Mouse (Mus musculus) lung, postnatal 0 days (tissue): ENCODE results near the gene Fnip1. TPM values are rescaled to one million over a fixed set of nuclear protein-coding genes. Genes with fewer than 3 reads are reported as not detected.
"Not testable (repeated sequence)": the region's sequence is repeated elsewhere in the genome, so short reads cannot be mapped to it uniquely, and the experiment has no call there.

ENCODE experiments used
- ATAC-seq: fragments of 200-750 bp; cut with Nextera tagmentation; 2 replicates; pipeline ENCODE4 v1.8.0; 2017; ENCODE audit warnings: moderate library complexity
- DNase-seq: peaks from one replicate; pipeline ENCODE4 v3.0.0-alpha.2; 2016; ENCODE audit warnings: low spot score
- H3K27ac ChIP-seq: fragments of 300-500 bp; sonication (generic); 2 replicates; pipeline ENCODE4 v1.5.1; 2014; ENCODE audit warnings: antibody characterized with exemption, mild to moderate bottlenecking, low read length, mixed read lengths
- H3K27me3 ChIP-seq: fragments of 300-500 bp; sonication (generic); replicated peaks from 2 replicates; pipeline ENCODE4 v1.6.1; 2014; ENCODE audit warnings: low read length, mixed read lengths; ENCODE audit not compliant: insufficient read depth
- H3K36me3 ChIP-seq: fragments of 300-500 bp; sonication (generic); 2 replicates; pipeline ENCODE4 v1.6.1; 2014; ENCODE audit warnings: low read length, mixed read lengths; ENCODE audit not compliant: insufficient read depth
- H3K4me1 ChIP-seq: fragments of 300-500 bp; sonication (generic); 2 replicates; pipeline ENCODE4 v1.6.1; 2014; ENCODE audit warnings: antibody characterized with exemption, low read depth, low read length, mixed read lengths; ENCODE audit not compliant: insufficient read depth
- H3K4me2 ChIP-seq: fragments of 300-500 bp; sonication (generic); replicated peaks from 2 replicates; pipeline ENCODE4 v1.6.1; 2014; ENCODE audit warnings: low read depth, mild to moderate bottlenecking, low read length, moderate library complexity, mixed read lengths
- H3K4me3 ChIP-seq: fragments of 300-500 bp; sonication (generic); 2 replicates; pipeline ENCODE4 v1.5.1; 2014; ENCODE audit warnings: low read depth, low read length
- H3K9ac ChIP-seq: fragments of 300-500 bp; sonication (generic); replicated peaks from 2 replicates; pipeline ENCODE4 v1.6.1; 2014; ENCODE audit warnings: low read depth, mild to moderate bottlenecking
- H3K9me3 ChIP-seq: fragments of 300-500 bp; sonication (generic); 2 replicates; pipeline ENCODE4 v1.6.1; 2016; ENCODE audit warnings: low read length, mixed read lengths
- CTCF ChIP-seq: IDR thresholded peaks from 2 replicates; pipeline ENCODE4 v1.5.1; 2016; ENCODE audit warnings: antibody characterized with exemption, mild to moderate bottlenecking
- EP300 ChIP-seq: IDR thresholded peaks from 2 replicates; pipeline ENCODE4 v1.6.1; 2016; ENCODE audit warnings: antibody characterized with exemption, mild to moderate bottlenecking, control low read depth
- WGBS: fragments of 180-500 bp; shearing (Covaris S2); extraction: QIAGEN DNeasy Blood & Tissue Kit; methylation state at CpG from one replicate; pipeline ENCODE4 v1.1.7; 2014; 5-methylcytosine and 5-hydroxymethylcytosine counted together
- polyA plus RNA-seq: library from polyadenylated mRNA; unstranded; fragments of >200 nt; fragmentation: Nextera tagmentation; extraction: Ambion mirVana; gene quantifications from 2 replicates; pipeline ENCODE4 v1.2.1, GENCODE M21; 2015

Fnip1 gene
- polyA plus RNA-seq, 1 experiment from 2014 or later: 8.2 TPM

DNA sequence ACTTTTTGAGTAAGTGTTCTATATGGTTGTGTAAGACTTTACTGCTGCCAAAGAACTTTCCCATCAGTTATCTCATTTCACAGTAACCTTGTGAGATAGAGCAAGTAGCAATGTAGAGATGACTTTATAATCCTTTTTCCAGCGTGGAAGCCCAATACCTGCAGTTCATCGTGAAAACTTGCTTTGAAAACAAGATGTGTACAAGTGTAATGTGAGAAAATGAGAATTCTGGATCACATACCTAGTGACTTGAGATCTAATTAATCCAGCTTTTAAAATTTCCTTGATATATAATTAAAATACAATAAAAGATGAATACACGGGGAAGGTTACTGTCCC is 1.7 kb downstream of the Fnip1 start:
- peak; percentile 52 for DNase-seq
- H3K4me1 ChIP-seq: 0 out of 2 replicates have a peak, but pooled peaks cover 3% of the 10 kb centered on the region
- 0 out of 2 replicates have a peak overlapping the region, but pooled peaks have one; percentile 4 for H3K9ac ChIP-seq
- TF ChIP-seq CTCF: no peak
- no peak for TF ChIP-seq EP300
- H3K27me3 ChIP-seq: no peaks in the 10 kb centered on the region
- H3K36me3 ChIP-seq: no peaks in the 10 kb centered on the region
- peak overlapping the region; percentile 83 for H3K4me3 ChIP-seq
- 55% methylated on average over 3 of the region's 3 CpGs for WGBS
- ATAC-seq: no peak
- H3K27ac ChIP-seq: no peak overlapping the region
- peak overlapping the region; percentile 65 for H3K4me2 ChIP-seq
- no peaks in the 10 kb centered on the region for H3K9me3 ChIP-seq

DNA sequence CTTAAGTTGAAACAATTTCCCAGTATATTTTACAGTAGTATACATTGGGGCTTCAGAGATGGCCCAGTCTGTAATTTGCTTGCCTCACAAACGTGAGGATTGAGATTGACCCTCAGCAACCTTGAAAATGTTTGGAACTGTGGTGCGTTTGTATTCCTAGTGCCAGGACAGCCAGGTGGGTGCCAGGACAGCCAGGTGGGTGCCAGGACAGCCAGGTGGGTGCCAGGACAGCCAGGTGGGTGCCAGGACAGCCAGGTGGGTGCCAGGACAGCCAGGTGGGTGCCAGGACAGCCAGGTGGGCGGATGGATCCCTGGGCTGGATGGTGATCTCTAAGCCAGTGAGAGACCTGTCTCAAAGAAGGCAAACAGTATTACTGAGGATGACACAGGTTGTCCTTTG is 12.8 kb downstream of the Fnip1 start:
- not testable (repeated sequence) for H3K27ac ChIP-seq, H3K36me3 ChIP-seq, H3K4me3 ChIP-seq, H3K4me2 ChIP-seq, ATAC-seq, DNase-seq, H3K9me3 ChIP-seq, H3K27me3 ChIP-seq, H3K4me1 ChIP-seq, H3K9ac ChIP-seq
- 91% methylated on average over 3 of the region's 3 CpGs for WGBS

DNA sequence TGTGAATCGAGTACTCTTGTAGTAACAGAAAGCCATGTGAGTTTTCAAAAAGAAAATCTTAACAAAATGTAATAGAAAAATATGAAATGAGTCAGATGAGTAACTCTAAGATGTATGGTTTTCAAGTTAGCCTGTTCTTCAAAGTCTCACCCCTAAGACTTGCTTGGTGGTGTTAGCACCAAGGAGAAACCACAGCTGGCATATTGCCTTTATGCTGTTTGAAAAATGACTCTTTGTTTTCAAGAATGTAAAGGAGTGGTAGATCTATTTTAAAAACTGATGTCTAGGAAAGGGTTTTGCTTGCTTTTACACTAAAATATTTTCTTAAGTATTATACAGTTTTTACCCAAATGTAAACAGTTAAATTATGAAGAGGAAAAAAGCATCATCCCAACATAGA is 16.5 kb downstream of the Fnip1 start:
- DNase-seq (no peak), ATAC-seq (no peak)
- TF ChIP-seq EP300: no peak
- TF ChIP-seq CTCF: no peak
- H3K27me3 ChIP-seq: no peaks in the 10 kb centered on the region
- H3K36me3 ChIP-seq: no peaks in the 10 kb centered on the region
- no peaks in the 10 kb centered on the region for H3K9me3 ChIP-seq
- H3K4me1 ChIP-seq: peaks cover 2% of the 10 kb centered on the region; the same call in 1 of the 2 replicates
- no peak overlapping the region for H3K9ac ChIP-seq
- WGBS: 42% methylated on average over 1 of the region's 1 CpGs
- H3K27ac ChIP-seq: no peak overlapping the region
- H3K4me2 ChIP-seq: no peak overlapping the region
- no peak overlapping the region for H3K4me3 ChIP-seq

DNA sequence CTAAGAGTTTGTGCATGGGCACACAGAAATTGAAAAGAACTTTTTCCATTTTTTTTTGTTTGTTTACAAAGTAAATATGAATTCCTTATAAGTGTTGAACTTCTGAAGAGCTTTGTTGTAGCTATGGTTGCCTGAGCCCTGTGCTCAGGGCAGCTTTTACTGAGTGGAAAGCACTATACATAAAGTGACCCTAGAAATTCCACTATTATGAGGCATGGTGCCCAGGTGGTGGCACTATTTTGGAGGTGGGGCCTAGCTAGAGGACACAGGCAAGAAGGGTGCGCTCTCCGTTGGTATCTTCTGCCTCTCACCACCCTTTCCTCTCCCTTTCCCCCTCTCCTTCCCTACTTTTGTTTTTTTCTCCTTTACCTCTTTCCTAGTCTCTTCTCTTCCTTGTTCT is 18.9 kb downstream of the Fnip1 start:
- peak overlapping the region; percentile 17; the same call in 1 of the 2 replicates for H3K4me2 ChIP-seq
- 68% methylated on average over 2 of the region's 2 CpGs for WGBS

DNA sequence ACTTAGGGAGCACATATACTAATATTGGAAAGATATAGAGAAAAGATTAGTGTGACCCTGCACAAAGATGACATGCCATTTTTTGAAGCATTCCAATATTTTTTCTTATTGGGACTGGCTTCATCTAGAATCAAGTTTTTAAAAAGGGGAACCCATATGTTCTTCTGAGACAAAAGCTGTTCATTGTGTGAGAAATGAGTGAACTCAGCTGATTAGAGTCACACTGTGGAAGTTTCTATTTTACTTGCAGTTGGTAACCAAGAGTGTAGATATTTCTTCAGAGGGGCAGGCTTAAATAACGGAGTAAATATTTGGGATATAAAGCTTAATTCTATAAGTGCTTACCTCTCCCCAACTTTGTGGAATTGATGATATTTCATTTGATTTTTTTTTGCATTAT is 20.2 kb downstream of the Fnip1 start:
- Histone ChIP-seq H3K9ac (no peak overlapping the region), H3K4me1 (no peaks in the 10 kb centered on the region), H3K36me3 (no peaks in the 10 kb centered on the region), H3K27me3 (no peaks in the 10 kb centered on the region), H3K4me2 (no peak overlapping the region), H3K9me3 (no peaks in the 10 kb centered on the region), H3K4me3 (no peak overlapping the region), H3K27ac (no peak overlapping the region)
- no peak for DNase-seq
- TF ChIP-seq EP300 (no peak), CTCF (no peak)
- ATAC-seq: no peak
- 92% methylated on average over 1 of the region's 1 CpGs for WGBS

More for the DNA sequence above, 18.9 kb downstream of the Fnip1 start:
- Histone ChIP-seq H3K27me3 (no peaks in the 10 kb centered on the region), H3K9me3 (no peaks in the 10 kb centered on the region), H3K27ac (no peak overlapping the region), H3K36me3 (no peaks in the 10 kb centered on the region), H3K9ac (no peak overlapping the region), H3K4me3 (no peak overlapping the region), H3K4me1 (no peaks in the 10 kb centered on the region)
- TF ChIP-seq CTCF (peak; percentile 36), EP300 (peak; percentile 52)
- ATAC-seq: peak; percentile 94
- peak; percentile 78 for DNase-seq

DNA sequence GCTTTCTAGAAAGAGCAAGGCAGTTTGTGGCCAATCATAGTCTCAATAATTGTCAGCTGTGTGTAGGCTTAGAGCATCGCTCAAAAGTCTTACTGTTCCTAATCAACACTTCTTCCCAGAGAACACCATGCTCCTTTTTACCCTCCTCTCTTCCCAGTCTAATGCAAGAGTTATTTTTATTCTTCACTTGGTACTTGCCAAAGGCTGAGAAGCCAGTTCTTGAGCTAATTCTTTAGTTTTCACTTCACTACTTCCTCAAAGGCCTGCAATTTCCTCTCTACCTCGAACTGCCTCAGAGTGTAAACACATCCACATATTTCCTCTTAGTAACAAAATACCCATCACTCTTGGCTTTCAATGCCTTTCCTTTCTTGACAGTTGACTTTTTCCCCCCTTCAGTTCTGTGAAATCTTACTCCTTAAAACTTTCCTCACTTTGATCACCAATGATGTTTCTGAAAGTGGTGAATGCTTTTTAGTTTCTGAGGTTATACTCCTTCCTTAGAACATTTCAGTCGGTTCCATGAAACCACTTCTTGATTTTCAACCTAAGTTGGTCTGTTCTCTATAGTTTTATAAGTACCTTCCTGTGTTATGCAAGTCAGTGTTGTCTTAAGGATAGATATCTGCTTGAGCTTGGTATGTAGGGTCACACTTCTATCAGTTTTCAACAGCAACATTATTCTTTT is 26.7 kb downstream of the Fnip1 start:
- H3K27ac ChIP-seq: peak overlapping the region; percentile 68
- H3K9ac ChIP-seq: no peak overlapping the region
- 21% methylated on average over 3 of the region's 3 CpGs for WGBS
- peak overlapping the region; percentile 15 for H3K4me2 ChIP-seq
- no peak overlapping the region for H3K4me3 ChIP-seq
- H3K4me1 ChIP-seq: peaks cover 10% of the 10 kb centered on the region; the same call in 1 of the 2 replicates
- ATAC-seq: peak; percentile 49
- H3K36me3 ChIP-seq: no peaks in the 10 kb centered on the region
- no peaks in the 10 kb centered on the region for H3K27me3 ChIP-seq
- H3K9me3 ChIP-seq: no peaks in the 10 kb centered on the region
- peak; percentile 55; the same call in 1 of the 2 replicates for TF ChIP-seq EP300
- TF ChIP-seq CTCF: no peak
- peak; percentile 61 for DNase-seq
